Mouse (Mus musculus): ENCODE data around the gene Gm21693. TPM values are rescaled to one million over a fixed set of nuclear protein-coding genes. Genes with fewer than 3 reads are reported as not detected.
"Not testable (repeated sequence)": the region's sequence is repeated elsewhere in the genome, so short reads cannot be mapped to it uniquely, and the experiment has no call there.

Gm21693 gene
- polyA plus RNA-seq (2012; rRNA removed) = not detected in 2 replicates

- H3K27ac ChIP-seq (ENCODE audit: insufficient read depth, low read length); H3K4me1 ChIP-seq (ENCODE audit: control insufficient read depth, insufficient read depth, low read length); H3K4me3 ChIP-seq (ENCODE audit: insufficient read depth, low read length): not testable (repeated sequence)
Measured at GRCm38 (mm10) chrY:3345229-3345628, at the start of gene Gm21693. Gene Gm21693 (minus strand): TSS chrY:3345329.

- H3K27ac ChIP-seq (ENCODE audit: insufficient read depth, low read length); H3K4me3 ChIP-seq (ENCODE audit: insufficient read depth, low read length); H3K4me1 ChIP-seq (ENCODE audit: control insufficient read depth, insufficient read depth, low read length): not testable (repeated sequence)
Measured at GRCm38 (mm10) chrY:3340661-3341060, 4.5 kb downstream of the Gm21693 start.

GRCm38 (mm10) chrY:3306349-3306748 is 38.8 kb downstream of the Gm21693 start, which contains the start of gene Gm21677:
Gene Gm21677 (minus strand): TSS chrY:3306449.
- not testable (repeated sequence) for H3K4me3 ChIP-seq (ENCODE audit: insufficient read depth, low read length); H3K4me1 ChIP-seq (ENCODE audit: control insufficient read depth, insufficient read depth, low read length); H3K27ac ChIP-seq (ENCODE audit: insufficient read depth, low read length)

Other genes starting within 250 kb of the Gm21693 start
- not detected in 2 replicates for gene Gm21677, start 38.9 kb downstream of the Gm21693 start, polyA plus RNA-seq (2012; rRNA removed)
- gene Gm21704, start 64.8 kb upstream of the Gm21693 start, polyA plus RNA-seq (2012; rRNA removed) = not detected in 2 replicates
- not detected in 2 replicates for gene Gm21708, start 64.8 kb upstream of the Gm21693 start, polyA plus RNA-seq (2012; rRNA removed)

All from cortical plate, adult 2 months (tissue).